Mouse (Mus musculus) E14TG2a.4 (cell line): ENCODE measurements around the gene Tbx19.

Experiments used
- CTCF ChIP-seq: conservative IDR thresholded peaks from 2 replicates; pipeline ENCODE4 v1.5.1; 2014; ENCODE audit warnings: low read length
- NANOG ChIP-seq: IDR thresholded peaks from 2 replicates; pipeline ENCODE4 v1.6.1; 2014; ENCODE audit warnings: borderline replicate concordance, low read length, mixed read lengths
- POU5F1 ChIP-seq: IDR thresholded peaks from 2 replicates; pipeline ENCODE4 v1.6.1; 2014; ENCODE audit warnings: low read length, borderline replicate concordance

GRCm38 (mm10) chr1:165119011-165119726 is 41.4 kb downstream of the Tbx19 start:
- TF ChIP-seq CTCF: no peak
- TF ChIP-seq NANOG: no peak
- no peak for TF ChIP-seq POU5F1
